Mouse (Mus musculus) liver, embryonic 11.5 days (tissue): ENCODE measurements around the gene Traf2. TPM values are rescaled to one million over a fixed set of nuclear protein-coding genes. Genes with fewer than 3 reads are reported as not detected.

Source experiments
- ATAC-seq: fragments of 200-750 bp; cut with Nextera tagmentation; replicated peaks from 2 replicates; pipeline ENCODE4 v1.8.0; 2017; ENCODE audit warnings: moderate number of reproducible peaks, mild to moderate bottlenecking, moderate TSS enrichment, moderate library complexity; ENCODE audit not compliant: low FRiP score
- DNase-seq: peaks from one replicate; pipeline ENCODE4 v3.0.0-alpha.2; 2017; ENCODE audit warnings: low spot score
- H3K27ac ChIP-seq: fragments of 300-500 bp; sonication (generic); 2 replicates; pipeline ENCODE4 v1.5.1; 2014; ENCODE audit warnings: mild to moderate bottlenecking, low read depth, low read length, control low read depth
- H3K27me3 ChIP-seq: fragments of 300-500 bp; sonication (generic); replicated peaks from 2 replicates; pipeline ENCODE4 v1.6.1; 2014; ENCODE audit warnings: low read length, mixed read lengths; ENCODE audit not compliant: control insufficient read depth, insufficient read depth
- H3K36me3 ChIP-seq: fragments of 300-500 bp; sonication (generic); 2 replicates; pipeline ENCODE4 v1.6.1; 2014; ENCODE audit warnings: mild to moderate bottlenecking, low read length, moderate library complexity, mixed read lengths; ENCODE audit not compliant: control insufficient read depth, insufficient read depth
- H3K4me1 ChIP-seq: fragments of 300-500 bp; sonication (generic); replicated peaks from 2 replicates; pipeline ENCODE4 v1.6.1; 2014; ENCODE audit warnings: low read length, mixed read lengths; ENCODE audit not compliant: control insufficient read depth, insufficient read depth
- H3K4me2 ChIP-seq: fragments of 300-500 bp; sonication (generic); 2 replicates; pipeline ENCODE4 v1.6.1; 2014; ENCODE audit warnings: mild to moderate bottlenecking, control low read depth, moderate library complexity
- H3K4me3 ChIP-seq: fragments of 300-500 bp; sonication (generic); 2 replicates; pipeline ENCODE4 v1.5.1; 2014; ENCODE audit warnings: low read depth, low read length, control low read depth
- H3K9ac ChIP-seq: fragments of 300-500 bp; sonication (generic); 2 replicates; pipeline ENCODE4 v1.6.1; 2014; ENCODE audit warnings: low read depth, low read length, control low read depth
- H3K9me3 ChIP-seq: fragments of 300-500 bp; sonication (generic); 2 replicates; pipeline ENCODE4 v1.6.1; 2016; ENCODE audit warnings: low read length, inconsistent platforms, mixed read lengths; ENCODE audit not compliant: control insufficient read depth
- WGBS: fragments of 180-500 bp; shearing (Covaris S2); extraction: QIAGEN DNeasy Blood & Tissue Kit; methylation state at CpG from one replicate; pipeline ENCODE4 v1.1.7; 2014; 5-methylcytosine and 5-hydroxymethylcytosine counted together
- polyA plus RNA-seq: library from polyadenylated mRNA; unstranded; fragments of >200 nt; fragmentation: Nextera tagmentation; extraction: Ambion mirVana; gene quantifications from 2 replicates; pipeline ENCODE4 v1.2.1, GENCODE M21; 2014

Gene Traf2
- polyA plus RNA-seq, 1 experiment from 2014 or later, result 28.0 TPM

GRCm38 (mm10) chr2:25582466-25583119 is 35.9 kb upstream of the Traf2 start:
- no peak overlapping the region for H3K27ac ChIP-seq
- DNase-seq (no peak), ATAC-seq (peak; percentile 42; the same call in 1 of the 2 replicates)
- H3K27me3 ChIP-seq, result peaks cover 36% of the 10 kb centered on the region
- no peaks in the 10 kb centered on the region for H3K9me3 ChIP-seq
- peaks cover 31% of the 10 kb centered on the region for H3K4me1 ChIP-seq
- H3K36me3 ChIP-seq, result peaks cover 11% of the 10 kb centered on the region
- H3K9ac ChIP-seq, result 0 out of 2 replicates have a peak overlapping the region, but pooled peaks have one; percentile 4
- WGBS, result 48% methylated on average over 12 of the region's 12 CpGs
- no peak overlapping the region; the same call in 1 of the 2 replicates for H3K4me2 ChIP-seq
- no peak overlapping the region for H3K4me3 ChIP-seq

GRCm38 (mm10) chr2:25581901-25582301 is 35.2 kb upstream of the Traf2 start:
- H3K9me3 ChIP-seq, result no peaks in the 10 kb centered on the region
- 0 out of 2 replicates have a peak, but pooled peaks have one; percentile 21 for ATAC-seq
- H3K4me2 ChIP-seq, result peak overlapping the region; percentile 66
- H3K27ac ChIP-seq, result no peak overlapping the region
- DNase-seq, result no peak
- H3K36me3 ChIP-seq, result peaks cover 9% of the 10 kb centered on the region
- H3K9ac ChIP-seq, result no peak overlapping the region
- H3K4me3 ChIP-seq, result peak overlapping the region; percentile 34; the same call in 1 of the 2 replicates
- peaks cover 43% of the 10 kb centered on the region for H3K27me3 ChIP-seq
- 18% methylated on average over 6 of the region's 6 CpGs for WGBS
- peaks cover 37% of the 10 kb centered on the region for H3K4me1 ChIP-seq

DNA sequence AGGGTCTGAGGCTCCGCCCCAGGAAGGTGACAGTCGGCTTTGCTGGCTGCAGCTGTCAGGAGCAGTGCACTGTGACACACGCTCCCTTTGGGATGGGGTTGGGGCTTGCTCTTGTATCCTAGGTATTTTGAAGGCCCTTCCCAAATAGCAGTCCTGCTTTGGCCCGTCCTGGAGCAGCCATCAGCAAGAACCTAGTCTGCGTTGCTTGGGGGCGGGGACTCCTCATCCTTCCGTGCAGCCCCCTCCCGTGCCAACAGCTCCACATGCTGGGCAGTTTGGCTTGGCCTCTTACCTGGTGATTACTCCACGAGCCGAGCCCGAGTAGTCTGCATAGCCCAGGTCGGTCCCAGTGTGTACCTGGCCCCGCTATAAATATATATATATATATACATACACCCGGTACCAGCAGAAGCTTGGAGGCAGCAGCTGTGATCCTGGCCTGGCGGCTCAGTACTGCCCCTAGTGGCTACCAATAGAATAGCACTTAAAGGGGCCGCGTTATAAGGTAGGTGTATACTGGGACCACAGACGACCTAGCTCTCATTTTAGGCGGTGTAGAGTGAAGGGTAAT is 34.6 kb upstream of the Traf2 start, which contains the start of gene Ajm1:
Ajm1 (minus strand) TSS at position 464 of the 571 bp plus-strand sequence.
- peaks cover 48% of the 10 kb centered on the region for H3K27me3 ChIP-seq
- peak within 1 kb of the TSS; percentile 66 for H3K4me2 ChIP-seq
- DNase-seq (peak; percentile 66), ATAC-seq (peak; percentile 74)
- H3K4me3 ChIP-seq, result peak within 1 kb of the TSS; percentile 34
- H3K9ac ChIP-seq, result 0 out of 2 replicates have a peak within 1 kb of the TSS, but pooled peaks have one; percentile 4
- peaks cover 9% of the 10 kb centered on the region for H3K36me3 ChIP-seq
- H3K4me1 ChIP-seq, result peaks cover 37% of the 10 kb centered on the region
- H3K9me3 ChIP-seq, result no peaks in the 10 kb centered on the region
- WGBS, result 7% methylated on average over 19 of the region's 19 CpGs
- H3K27ac ChIP-seq, result no peak within 1 kb of the TSS

GRCm38 (mm10) chr2:25580621-25581101 is 33.9 kb upstream of the Traf2 start:
- H3K4me2 ChIP-seq, result peak overlapping the region; percentile 66
- H3K9ac ChIP-seq, result no peak overlapping the region
- DNase-seq, result no peak
- H3K4me1 ChIP-seq, result peaks cover 41% of the 10 kb centered on the region
- WGBS, result 33% methylated on average over 6 of the region's 6 CpGs
- ATAC-seq, result no peak
- no peaks in the 10 kb centered on the region for H3K9me3 ChIP-seq
- H3K4me3 ChIP-seq, result peak overlapping the region; percentile 15; the same call in 1 of the 2 replicates
- no peak overlapping the region for H3K27ac ChIP-seq
- H3K36me3 ChIP-seq, result peaks cover 9% of the 10 kb centered on the region
- peaks cover 56% of the 10 kb centered on the region for H3K27me3 ChIP-seq

DNA sequence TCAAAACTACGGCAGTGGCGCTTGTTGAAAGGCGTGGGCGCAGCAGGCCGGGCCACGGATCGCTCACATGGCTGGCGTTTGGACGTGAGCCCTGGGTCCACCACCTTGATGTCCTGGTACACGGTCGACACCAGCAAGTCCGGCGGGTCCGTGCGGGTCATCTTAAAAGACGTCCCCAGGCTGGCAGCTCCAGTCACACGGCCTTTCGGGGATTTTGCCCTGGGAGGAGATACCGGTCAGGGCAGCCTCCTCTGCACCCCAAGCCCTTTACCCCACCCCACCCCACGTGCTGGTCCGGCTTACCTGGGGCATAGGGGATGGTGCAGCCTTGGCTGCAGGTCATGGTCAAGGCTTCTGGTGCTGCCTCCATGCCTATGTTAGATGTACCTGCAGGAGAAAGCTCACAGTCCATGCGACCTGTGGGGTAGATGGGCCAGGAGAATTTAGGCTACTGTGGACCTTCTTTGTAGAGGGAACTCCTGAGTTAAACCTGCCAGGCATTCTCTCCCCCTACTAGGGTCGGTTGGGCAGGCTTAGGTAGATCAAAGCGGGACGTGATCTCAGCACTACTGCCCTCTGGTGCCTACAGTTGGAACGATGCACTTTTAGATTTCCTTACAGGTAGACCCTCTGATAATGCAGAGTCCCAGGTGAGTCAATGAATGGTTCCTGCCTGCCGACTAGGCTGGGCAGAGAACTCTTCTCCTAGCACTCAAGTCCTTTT is 33.2 kb upstream of the Traf2 start:
- WGBS, result 6% methylated on average over 27 of the region's 27 CpGs
- no peak for DNase-seq
- peak overlapping the region; percentile 30 for H3K4me3 ChIP-seq

DNA sequence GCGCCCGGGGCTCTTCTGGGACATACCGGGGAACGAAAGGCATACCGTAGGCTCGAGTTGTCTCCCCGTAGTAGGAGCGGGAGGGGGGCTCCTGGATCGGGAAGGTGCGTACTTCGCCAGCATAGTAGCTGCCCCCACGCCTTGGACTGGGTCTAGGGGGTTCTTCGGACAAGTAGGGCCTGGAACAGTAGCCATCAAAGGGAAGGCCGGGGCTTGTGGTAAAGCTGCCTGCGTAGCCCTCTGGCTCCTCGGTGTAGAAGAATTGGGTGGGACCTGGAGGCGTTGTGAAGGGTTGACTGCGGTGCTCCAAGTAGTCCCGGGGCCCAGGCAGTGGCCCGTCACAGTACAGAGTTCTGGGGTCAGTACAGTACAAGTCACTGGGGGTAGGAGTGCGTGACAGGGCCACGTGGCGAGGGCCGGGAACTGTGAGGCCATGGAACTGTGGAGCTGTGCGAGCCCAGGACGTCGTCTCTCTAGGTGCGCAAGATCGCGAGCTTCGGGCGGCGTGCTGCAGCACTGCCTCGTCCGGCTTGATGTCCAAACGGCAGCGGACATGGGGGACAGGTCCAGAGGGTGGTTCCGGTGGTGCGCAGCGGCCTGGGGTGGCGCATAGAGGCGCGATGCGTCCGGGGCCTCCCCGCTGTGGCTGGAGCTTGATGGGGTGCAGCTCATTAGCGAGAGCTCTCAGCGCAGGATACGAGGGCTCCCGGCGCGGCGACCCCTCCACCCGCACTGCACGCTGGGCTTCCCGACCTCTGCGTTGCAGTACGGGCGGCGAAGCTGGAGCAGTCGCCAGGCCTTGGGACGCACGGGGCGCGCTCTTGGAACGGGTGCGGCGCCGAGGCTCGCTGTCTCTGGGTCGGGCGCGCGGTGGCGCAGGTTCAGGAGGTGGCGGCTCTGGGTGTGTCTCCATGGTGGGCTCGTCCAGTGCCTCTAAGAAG is 32.3 kb upstream of the Traf2 start:
- no peak overlapping the region for H3K9ac ChIP-seq
- 6% methylated on average over 77 of the region's 77 CpGs for WGBS

More for the DNA sequence above, 33.2 kb upstream of the Traf2 start:
- Histone ChIP-seq H3K9me3 (no peaks in the 10 kb centered on the region), H3K9ac (no peak overlapping the region), H3K4me2 (peak overlapping the region; percentile 42), H3K27me3 (peaks cover 57% of the 10 kb centered on the region), H3K27ac (no peak overlapping the region), H3K36me3 (peaks cover 9% of the 10 kb centered on the region), H3K4me1 (peaks cover 45% of the 10 kb centered on the region)
- ATAC-seq, result no peak

DNA sequence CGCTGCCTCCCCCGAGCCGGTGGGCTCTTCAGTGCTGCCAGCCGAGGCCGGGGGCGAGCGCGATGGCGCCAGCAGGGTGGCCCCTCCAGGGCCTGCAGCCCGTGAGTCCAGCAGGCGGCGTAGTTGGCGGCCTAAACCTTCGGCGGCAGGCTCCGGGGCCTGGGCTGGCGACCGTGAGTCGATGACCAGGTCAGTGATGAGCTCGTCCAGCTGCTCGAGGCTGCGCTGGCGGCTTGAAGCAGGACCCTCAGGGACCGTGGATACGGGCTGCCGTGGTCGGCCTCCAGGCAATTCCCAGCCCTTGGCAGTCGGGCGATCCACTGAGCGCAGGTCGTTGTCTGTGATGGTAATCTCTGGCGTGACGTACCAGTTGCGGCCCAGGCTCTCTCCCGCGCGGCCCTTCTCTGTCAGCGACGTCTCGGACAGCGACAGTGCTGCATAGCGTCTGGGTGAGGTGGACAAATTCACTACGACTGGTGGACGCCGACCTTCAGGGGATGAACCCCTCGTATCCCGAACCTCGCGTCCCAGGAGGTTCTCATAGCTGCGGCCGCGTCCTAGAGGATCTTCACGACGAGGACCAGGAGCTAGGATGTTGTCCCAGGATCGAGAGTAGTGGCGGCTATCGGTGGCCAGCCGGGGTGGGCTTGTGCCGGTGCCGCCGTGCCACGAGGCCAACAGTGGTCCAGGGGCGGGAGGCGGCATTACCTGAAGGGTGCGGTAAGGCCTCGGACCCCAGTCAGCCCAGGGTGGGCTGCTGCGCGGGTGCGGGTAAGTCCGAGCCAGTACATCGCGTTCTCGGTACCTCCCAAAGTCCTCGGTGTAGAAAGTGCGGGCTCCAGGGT is 31.4 kb upstream of the Traf2 start:
- ATAC-seq (no peak), DNase-seq (peak; percentile 59)
- Histone ChIP-seq H3K9ac (no peak overlapping the region), H3K4me1 (peaks cover 54% of the 10 kb centered on the region), H3K36me3 (no peaks in the 10 kb centered on the region; the same call in 1 of the 2 replicates), H3K4me2 (peak overlapping the region; percentile 58), H3K4me3 (peak overlapping the region; percentile 37), H3K27me3 (peaks cover 57% of the 10 kb centered on the region), H3K27ac (no peak overlapping the region), H3K9me3 (no peaks in the 10 kb centered on the region)
- WGBS, result 5% methylated on average over 75 of the region's 75 CpGs

More for the DNA sequence above, 32.3 kb upstream of the Traf2 start:
- peak overlapping the region; percentile 30 for H3K4me3 ChIP-seq
- no peak for DNase-seq
- H3K4me1 ChIP-seq, result peaks cover 45% of the 10 kb centered on the region
- peaks cover 57% of the 10 kb centered on the region for H3K27me3 ChIP-seq
- peak overlapping the region; percentile 42 for H3K4me2 ChIP-seq
- no peak overlapping the region for H3K27ac ChIP-seq
- ATAC-seq, result no peak
- peaks cover 3% of the 10 kb centered on the region; the same call in 1 of the 2 replicates for H3K36me3 ChIP-seq
- H3K9me3 ChIP-seq, result no peaks in the 10 kb centered on the region
